Mouse (Mus musculus): Measurements from ENCODE around the gene Tanc1. TPM values are rescaled to one million over a fixed set of nuclear protein-coding genes. Genes with fewer than 3 reads are reported as not detected.

The Tanc1 gene
- total RNA-seq (2015; ENCODE audit: low replicate concordance) = 0.84 and 3.3 TPM in 2 replicates
- 1.1 and 3.4 TPM in 2 replicates for total RNA-seq (2017; ENCODE audit: low replicate concordance)

- no peak for ATAC-seq (replicated peaks; ENCODE audit: low FRiP score, poor library complexity, severe bottlenecking)
Observed at GRCm38 (mm10) chr2:59611831-59612732, at the start of gene Tanc1. Gene Tanc1, plus strand, starts transcription at chr2:59612042.

- ATAC-seq (replicated peaks; ENCODE audit: low FRiP score, poor library complexity, severe bottlenecking) = no peak
Observed at GRCm38 (mm10) chr2:59562215-59562614, 49.6 kb upstream of the Tanc1 start.

GRCm38 (mm10) chr2:59562696-59563095 is 49.1 kb upstream of the Tanc1 start:
- ATAC-seq (replicated peaks; ENCODE audit: low FRiP score, poor library complexity, severe bottlenecking) = no peak

- ATAC-seq (replicated peaks; ENCODE audit: low FRiP score, poor library complexity, severe bottlenecking) = peak; percentile 55
Observed at GRCm38 (mm10) chr2:59564029-59564611, 47.7 kb upstream of the Tanc1 start.

- no peak for ATAC-seq (replicated peaks; ENCODE audit: low FRiP score, poor library complexity, severe bottlenecking)
Observed at GRCm38 (mm10) chr2:59564947-59565346, 46.9 kb upstream of the Tanc1 start.

GRCm38 (mm10) chr2:59580939-59581338 is 30.9 kb upstream of the Tanc1 start:
- no peak for ATAC-seq (replicated peaks; ENCODE audit: low FRiP score, poor library complexity, severe bottlenecking)

GRCm38 (mm10) chr2:59583961-59584360 is 27.9 kb upstream of the Tanc1 start:
- no peak for ATAC-seq (replicated peaks; ENCODE audit: low FRiP score, poor library complexity, severe bottlenecking)

- no peak for ATAC-seq (replicated peaks; ENCODE audit: low FRiP score, poor library complexity, severe bottlenecking)
Observed at GRCm38 (mm10) chr2:59587387-59588095, 24.3 kb upstream of the Tanc1 start.

GRCm38 (mm10) chr2:59588096-59588405 is 23.8 kb upstream of the Tanc1 start:
- no peak for ATAC-seq (replicated peaks; ENCODE audit: low FRiP score, poor library complexity, severe bottlenecking)

- ATAC-seq (replicated peaks; ENCODE audit: low FRiP score, poor library complexity, severe bottlenecking) = no peak
Observed at GRCm38 (mm10) chr2:59593341-59593902, 18.4 kb upstream of the Tanc1 start.

GRCm38 (mm10) chr2:59594095-59594494 is 17.7 kb upstream of the Tanc1 start:
- no peak for ATAC-seq (replicated peaks; ENCODE audit: low FRiP score, poor library complexity, severe bottlenecking)

- ATAC-seq (replicated peaks; ENCODE audit: low FRiP score, poor library complexity, severe bottlenecking) = no peak
Observed at GRCm38 (mm10) chr2:59596545-59596944, 15.3 kb upstream of the Tanc1 start.

GRCm38 (mm10) chr2:59598286-59598685 is 13.6 kb upstream of the Tanc1 start:
- no peak for ATAC-seq (replicated peaks; ENCODE audit: low FRiP score, poor library complexity, severe bottlenecking)

- no peak for ATAC-seq (replicated peaks; ENCODE audit: low FRiP score, poor library complexity, severe bottlenecking)
Observed at GRCm38 (mm10) chr2:59598894-59599293, 12.9 kb upstream of the Tanc1 start.

GRCm38 (mm10) chr2:59599338-59600111 is 12.3 kb upstream of the Tanc1 start:
- ATAC-seq (replicated peaks; ENCODE audit: low FRiP score, poor library complexity, severe bottlenecking) = no peak

GRCm38 (mm10) chr2:59600123-59600840 is 11.6 kb upstream of the Tanc1 start:
- ATAC-seq (replicated peaks; ENCODE audit: low FRiP score, poor library complexity, severe bottlenecking) = no peak

GRCm38 (mm10) chr2:59600980-59601379 is 10.9 kb upstream of the Tanc1 start:
- ATAC-seq (replicated peaks; ENCODE audit: low FRiP score, poor library complexity, severe bottlenecking) = no peak

- no peak for ATAC-seq (replicated peaks; ENCODE audit: low FRiP score, poor library complexity, severe bottlenecking)
Observed at GRCm38 (mm10) chr2:59601452-59601851, 10.4 kb upstream of the Tanc1 start.

- ATAC-seq (replicated peaks; ENCODE audit: low FRiP score, poor library complexity, severe bottlenecking) = no peak
Observed at GRCm38 (mm10) chr2:59608958-59609357, 2.9 kb upstream of the Tanc1 start.
